Mouse (Mus musculus) ovary, adult 18-20 months (tissue): ENCODE measurements around the gene Clec2l.
"Not testable (repeated sequence)": the region's sequence is repeated elsewhere in the genome, so short reads cannot be mapped to it uniquely, and the experiment has no call there.

Source experiments
- DNase-seq: peaks from one replicate; pipeline ENCODE4 v3.0.0; 2022; ENCODE audit warnings: low spot score, mixed read lengths

Gene Clec2l

DNA sequence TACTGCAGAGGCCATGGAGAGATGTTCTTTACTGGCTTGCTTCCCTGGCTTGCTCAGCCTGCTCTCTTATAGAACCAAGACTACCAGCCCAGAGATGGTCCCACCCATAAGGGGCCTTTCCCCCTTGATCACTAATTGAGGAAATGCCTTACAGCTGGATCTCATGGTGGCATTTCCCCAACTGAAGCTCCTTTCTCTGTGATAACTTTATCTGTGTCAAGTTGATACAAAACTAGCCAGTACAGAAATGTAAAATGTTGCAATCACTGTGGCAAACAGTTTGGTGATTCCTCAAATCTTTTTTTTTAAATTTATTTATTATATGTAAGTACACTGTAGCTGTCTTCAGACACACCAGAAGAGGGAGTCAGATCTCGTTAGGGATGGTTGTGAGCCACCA is 7.6 kb downstream of the Clec2l start:
- DNase-seq = not testable (repeated sequence)

DNA sequence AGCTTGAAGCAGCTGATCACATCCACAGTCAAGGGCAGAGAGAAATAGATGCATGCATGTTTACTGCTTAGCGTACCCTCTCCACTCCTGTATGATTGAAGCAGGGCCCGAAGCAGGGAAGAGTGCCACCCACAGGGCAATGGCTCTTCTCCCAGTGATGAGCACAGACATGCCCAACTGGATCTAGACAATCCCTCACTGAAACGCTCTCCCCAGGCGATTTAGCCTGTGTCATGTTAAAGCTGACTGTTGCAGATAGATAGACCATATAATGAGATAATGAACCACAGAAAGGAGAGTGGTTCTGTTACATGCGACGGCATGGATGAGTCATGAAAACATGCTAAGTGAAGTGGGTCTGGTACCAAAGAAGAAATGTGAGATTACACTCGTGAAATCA is 8.4 kb downstream of the Clec2l start:
- no peak for DNase-seq

DNA sequence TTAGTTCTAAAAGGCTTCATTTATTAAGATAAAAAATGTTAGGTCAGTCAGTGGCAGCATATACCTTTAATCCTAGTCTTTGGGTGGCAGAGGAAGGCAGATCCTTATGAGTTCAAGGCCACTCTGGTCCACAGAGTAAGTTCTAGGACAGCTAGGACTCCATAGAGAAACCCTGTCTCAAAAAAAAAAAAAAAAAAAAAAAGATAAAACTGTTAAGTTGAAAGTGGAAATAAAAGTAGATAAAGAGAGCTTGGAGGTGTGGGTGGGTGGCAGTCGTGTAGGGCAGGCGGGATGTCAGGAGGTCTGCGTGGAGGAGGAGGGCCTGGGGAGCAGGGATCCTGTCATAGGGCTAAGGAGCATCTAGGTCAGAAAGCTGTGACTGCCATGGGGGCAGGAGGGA is 9.1 kb downstream of the Clec2l start:
- no peak for DNase-seq

DNA sequence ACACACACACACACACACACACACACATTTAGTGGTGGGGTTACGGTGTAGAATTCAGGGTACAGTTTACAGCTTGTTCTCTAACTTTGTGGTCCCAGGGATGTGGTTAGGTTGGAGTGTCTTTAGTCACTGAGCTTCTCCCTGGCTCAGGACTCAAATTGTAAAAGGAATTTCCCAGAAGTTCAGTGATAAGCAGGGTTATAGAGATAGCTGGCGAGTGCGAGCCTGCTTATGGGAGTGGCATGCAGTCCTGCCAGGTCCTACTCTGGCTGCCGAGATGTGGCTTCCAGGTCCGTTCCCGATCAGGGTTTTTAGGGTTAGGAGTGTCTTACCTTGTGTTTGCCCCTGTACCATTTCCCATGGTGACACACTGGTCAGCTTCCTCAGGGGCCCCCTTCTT is 13.3 kb downstream of the Clec2l start:
- no peak for DNase-seq

DNA sequence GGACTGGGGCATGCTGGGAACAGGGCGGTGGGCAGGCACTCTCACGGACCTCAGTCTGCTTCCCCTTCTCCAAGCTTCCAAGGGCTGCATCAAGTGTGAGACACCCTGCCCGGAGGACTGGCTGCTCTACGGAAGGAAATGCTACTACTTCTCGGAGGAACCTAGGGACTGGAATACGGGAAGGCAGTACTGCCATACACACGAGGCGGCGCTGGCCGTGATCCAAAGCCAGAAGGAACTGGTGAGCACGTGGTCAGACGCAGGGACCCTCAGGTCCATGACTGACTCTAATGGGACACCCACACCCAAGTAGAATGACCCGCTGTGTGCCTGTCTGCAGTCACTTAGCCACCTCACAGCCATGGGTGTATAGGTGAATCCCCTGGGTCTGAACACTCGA is 13.9 kb downstream of the Clec2l start:
- DNase-seq = no peak

DNA sequence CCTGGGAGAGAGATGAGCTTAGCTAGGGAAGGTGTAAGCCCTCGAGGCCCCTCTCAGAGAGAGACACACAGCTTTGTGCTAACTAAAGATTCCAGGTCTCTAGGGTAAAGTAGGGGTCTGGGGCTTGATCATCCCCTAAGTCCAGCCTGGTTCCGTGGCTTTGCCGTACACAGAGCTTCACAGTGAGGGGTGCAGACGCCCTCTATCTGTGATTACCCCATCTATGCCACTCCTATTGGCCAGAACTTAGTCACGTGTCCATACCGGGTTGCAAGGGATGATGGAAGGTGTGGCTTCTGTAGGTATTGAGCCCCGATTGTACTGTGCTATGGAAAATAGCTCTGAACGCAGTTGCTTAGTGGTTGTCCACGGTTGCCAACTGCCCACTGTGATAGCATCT is 14.8 kb downstream of the Clec2l start:
- DNase-seq = no peak

DNA sequence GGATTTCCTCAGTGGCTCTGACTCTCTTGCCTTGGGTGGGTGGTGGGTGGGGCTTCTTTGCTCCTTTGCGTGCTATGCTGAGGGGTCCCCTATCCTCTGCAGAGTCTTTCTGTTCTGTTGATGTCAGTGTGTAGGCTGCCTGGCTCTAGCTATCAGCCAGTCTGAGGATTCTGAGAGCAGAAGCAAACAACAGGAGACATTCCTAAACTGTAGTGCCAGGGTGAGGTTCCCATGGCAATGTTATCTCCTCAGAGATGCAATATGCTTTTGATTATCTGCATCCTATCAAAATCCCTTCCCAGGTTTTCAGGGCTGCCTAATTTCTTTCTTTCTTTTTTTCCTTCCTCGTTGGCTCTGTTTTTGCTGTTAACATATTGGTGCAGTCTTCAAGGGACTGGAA is 19.7 kb downstream of the Clec2l start:
- DNase-seq = no peak

DNA sequence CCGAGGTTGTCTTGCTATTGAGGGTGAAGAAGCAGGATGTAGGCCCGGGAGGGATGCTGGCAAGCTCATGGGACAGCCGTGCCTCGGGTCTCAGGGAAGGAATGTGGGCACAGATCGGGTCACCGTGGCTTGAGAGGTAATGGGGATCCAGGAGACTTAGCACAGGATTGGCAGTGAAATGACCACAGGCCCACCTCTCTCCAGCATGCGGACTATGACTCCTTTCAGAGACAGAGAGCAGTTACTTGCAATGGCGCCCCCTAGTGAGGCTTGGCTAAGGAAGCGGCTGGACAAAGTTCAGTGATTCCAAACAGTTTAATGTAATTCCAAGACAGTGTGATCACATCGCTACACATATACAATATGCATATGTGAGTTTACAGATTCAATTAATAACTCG is 24.3 kb downstream of the Clec2l start:
- DNase-seq = no peak

DNA sequence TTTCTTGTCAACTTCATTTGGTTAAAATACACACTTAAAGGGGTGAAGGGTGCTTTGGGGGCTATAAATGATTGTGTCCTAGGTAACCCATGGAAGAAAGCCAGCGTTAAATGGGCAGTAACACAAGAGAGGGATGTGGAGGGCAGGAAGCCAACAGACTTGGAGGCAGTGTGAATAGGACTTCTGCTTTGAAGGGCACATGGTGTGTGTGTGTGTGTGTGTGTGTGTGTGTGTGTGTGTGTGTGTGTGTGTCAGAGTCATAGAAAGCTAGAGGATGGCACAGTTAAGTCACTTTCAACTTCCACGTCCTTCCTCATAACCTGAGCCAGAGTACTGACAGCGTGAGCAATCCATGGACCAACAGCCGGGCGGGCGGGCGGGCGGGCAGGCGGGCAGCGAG is 26.0 kb downstream of the Clec2l start:
- DNase-seq = no peak

DNA sequence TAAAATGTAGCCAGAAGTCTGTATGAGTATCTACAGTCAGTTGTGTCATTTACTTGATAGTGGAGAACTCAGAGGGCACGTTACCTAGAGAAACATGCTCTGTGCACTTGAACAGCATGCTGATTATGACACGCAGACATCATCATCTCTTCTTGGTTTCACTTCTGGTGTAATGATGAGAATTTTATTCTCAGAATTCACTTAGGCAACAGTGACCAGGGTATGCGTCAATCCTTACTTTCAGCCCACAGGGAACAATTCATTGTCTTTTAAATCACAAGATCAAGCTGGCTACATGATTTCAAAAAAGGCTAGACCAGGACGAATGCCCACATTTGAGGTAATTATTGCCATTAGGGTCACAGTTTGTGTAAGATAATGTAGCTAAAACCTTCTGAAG is 27.7 kb downstream of the Clec2l start:
- DNase-seq = no peak

DNA sequence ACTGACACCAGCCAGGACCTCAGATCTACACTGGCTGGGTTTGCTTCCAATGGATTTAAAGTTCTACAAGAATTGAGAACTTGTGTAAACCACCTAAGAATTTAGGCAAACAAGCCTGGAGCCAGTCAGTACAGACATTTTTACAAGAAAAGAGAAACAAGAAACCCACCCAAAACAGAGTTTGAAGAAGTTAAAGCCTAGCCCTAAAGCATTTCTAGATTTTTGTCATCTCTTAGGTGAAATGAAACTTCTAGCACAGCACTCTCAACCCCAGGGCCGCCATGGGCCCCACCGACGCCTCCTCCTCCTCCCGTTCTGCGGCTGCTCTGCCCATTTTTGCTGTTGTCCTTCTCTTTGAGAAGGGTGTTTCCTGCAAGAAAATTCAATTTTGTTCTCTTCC is 28.2 kb downstream of the Clec2l start:
- no peak for DNase-seq

DNA sequence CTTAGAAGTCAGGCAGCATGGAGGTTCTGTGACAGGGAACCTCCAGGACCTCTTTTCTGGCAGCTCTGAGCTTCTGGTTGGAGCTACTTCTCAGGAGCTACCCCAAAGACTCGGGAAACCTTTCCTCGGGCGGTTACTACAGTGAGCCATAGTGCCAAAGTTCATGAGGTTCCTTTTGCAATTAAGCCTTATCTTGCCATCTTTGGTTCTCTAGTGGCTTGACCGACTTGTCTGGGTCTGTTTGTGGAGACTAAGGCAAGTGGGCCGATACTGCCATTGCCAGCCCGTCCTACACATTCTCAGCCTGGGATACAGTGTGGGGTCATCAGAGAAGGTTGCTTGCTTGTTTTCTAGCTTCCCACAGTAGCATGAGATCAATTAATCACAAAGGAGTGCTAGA is 29.7 kb downstream of the Clec2l start:
- DNase-seq = no peak

DNA sequence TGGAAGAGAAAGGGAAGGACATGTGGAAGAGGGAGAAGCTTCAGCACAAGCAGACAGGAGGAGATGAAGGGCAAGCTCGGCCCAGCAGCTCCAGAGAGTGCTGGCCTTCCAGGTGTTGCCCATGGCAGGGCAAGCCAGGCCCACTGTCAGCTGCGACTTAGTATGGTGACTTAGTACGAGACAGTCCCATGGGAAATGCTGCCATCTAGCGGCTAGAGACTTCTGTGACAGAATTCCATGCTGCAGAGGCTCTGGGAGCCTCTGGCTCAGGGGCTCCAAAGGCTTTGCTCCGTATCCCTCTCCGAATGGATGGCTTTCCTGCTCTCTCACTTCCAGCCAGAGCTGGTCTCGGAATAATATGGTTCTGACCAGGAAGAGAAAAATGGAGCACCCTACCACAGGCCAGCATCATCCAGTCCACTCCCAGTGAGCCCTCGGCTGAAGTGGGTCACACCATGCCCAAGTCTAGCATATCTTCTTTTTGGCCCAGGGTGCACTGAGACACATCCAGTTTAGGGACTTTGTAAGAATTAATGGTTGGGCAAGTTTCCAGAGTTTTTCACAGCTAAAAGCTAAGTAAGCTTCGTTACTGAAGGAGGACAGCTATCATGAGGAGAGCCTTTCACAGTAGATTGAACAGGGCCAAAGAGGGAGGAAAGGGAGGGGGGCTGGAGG is 32.6 kb downstream of the Clec2l start:
- peak; percentile 36 for DNase-seq

DNA sequence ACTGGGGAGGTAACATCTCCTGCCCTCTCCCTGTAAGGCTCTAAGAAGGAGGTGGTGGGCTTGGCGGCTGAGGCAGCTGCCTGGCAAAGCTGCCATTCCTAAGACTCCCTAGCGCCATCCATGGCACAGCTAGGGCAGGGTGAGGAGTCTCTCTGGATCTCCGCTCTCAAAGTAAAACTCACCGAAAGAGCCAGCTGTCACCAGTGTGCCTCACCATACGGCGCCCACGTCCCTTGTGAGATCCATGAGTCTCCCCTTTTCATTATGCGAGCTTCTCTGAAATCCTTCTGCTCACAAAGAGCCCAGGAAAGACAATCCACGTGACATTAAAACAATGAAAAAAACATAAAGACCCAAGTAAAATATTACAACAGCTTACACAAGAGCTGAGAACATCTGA is 33.7 kb downstream of the Clec2l start:
- DNase-seq = no peak

DNA sequence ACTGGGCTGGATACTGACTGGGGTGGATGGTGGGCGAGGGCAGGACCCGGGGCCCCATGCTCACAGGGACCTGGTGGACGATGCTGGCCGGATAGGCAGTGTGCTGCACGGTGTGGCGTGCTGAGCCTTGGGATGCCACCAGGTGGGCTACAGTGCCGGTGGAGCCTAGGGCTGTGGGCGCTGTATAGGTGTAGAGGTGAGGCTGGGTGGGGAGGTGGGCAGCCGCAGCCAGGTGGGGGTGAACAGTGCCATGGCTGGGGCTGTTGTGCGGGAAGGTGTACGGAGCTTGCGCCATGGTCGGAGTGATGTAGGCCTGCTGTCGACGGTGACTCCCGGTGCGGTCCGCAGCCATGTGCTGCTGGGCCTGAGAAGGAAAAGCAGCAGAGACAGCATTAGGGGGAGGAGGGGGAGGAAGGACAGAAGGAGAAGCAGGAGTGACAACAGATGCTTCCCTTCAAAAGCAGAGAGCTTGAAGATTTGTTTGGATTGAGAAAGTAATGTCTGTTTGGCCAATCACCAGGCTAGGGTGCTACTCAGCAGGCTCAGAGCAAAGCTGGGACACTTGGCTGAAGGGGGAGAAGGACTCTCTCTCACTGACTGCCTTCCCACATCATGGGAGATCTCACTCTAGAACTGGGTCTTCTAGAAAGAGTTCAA is 35.5 kb downstream of the Clec2l start:
- DNase-seq = no peak

DNA sequence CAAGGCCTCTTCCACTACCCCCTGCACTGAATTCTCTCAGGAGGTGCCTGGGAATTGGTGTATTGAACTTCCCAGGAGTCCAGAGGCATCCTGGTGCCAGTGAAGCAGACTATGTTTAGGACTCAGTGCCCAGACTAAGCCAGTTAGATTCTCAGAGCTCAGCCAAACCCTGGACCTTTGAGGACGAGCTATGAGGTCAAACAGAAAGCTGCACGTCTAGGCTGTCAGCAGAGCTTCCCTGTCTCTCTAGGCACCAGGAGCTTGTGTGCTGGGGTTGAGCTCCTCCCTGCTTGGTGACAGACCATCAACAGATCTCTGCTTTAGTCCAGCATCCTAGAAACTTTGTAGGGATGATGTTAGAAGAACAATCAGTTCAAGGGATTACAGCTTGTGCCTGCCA is 38.6 kb downstream of the Clec2l start:
- DNase-seq = no peak

DNA sequence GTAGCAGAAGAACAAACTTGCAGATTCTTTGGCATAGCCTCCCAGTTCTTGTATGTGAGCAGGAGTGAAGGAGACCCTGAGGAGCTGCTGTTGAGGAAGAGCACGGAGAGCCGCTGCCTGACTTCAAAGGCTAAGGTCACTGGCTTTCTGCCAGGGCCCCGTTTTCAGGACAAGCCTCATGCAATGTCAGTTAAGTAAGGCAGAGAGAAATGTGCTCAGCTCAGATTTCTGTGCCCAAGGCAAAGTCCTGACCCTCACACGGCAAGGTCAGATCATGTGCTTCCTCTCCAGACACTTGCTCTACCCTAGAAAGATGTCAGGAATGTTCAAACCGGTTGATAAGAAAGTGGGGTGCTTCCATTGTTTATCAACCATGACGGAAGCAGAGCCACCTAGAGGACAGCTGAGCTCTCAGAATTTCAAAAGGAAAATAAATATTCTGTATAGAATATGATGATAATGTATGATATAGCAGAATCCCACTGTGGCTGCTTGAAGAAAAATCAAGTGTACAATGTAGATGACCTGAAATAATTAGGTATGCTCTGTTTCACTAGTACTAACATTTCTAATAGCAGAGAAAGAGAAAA is 40.0 kb downstream of the Clec2l start:
- peak; percentile 19 for DNase-seq

DNA sequence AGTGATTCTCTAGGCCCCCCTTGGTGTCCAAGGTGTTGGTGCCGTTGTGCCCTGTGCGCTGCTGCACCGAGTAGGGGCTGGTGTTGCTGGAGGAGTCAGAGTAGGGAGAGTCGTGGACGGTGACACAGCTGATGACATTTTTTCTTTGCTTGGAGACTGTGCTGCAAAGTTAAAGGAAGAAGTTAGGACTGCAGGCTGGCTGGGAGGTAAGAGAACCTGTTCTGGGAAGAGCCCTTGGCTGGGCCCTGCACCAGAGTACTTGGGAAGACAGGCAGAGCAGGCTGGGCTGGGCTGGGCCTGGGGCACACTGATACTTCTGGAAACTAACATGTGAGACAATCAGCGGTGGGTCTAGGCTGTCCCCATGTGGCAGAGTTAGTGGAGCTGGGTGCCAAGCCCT is 40.7 kb downstream of the Clec2l start:
- DNase-seq = no peak

DNA sequence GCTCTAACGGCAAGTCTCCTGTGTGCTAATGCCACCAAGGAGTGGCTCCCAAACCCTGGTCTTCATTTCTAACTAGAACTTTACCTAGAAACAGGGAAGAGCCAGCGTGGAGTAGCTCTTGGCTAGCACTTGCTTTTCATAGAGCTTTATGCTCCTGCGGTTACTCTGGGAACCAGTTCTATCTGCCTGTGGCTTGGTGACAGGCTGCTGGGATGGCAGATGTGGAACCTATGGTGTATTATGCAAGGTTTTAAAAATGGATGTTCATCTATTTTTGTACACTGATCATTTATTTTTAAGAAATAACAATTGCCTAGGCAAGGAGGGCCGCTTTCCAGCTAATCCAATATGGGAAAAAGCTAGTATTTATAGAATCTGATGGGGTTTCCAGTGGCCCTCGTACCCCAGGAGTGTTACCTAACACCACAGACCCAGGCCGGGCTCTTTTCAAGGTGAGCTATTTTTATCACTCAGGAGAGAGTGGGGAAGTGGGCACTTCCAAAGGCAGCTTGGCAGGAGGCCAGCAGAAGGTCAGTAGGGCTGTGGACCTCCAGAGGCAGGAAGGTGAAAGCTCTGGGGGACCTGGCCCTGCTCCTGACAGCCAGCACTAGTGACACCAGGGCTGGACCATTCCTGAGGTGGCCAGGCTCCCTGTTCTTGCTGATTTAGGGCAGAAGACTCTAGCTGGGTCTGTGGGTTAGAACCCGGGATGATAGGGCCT is 41.6 kb downstream of the Clec2l start:
- DNase-seq = no peak

DNA sequence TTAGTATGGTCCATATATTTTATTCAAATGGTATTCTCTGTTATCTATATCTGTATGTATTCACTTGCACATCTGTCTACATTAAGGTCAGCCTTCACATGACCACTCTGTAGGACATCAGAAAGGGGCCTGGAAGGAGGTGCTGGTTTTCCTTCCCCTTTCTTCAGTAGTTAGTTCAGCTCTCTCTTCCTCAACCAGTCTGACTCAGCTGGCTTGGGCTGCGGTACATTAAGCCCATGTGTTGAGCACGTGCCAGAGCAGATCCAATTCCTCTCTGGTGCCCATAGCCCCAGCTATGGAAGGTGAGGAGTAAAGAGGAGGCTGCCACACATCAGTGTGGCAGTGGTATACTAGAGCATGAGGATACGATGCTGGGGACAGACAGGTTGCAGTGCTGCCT is 47.6 kb downstream of the Clec2l start:
- DNase-seq = no peak

DNA sequence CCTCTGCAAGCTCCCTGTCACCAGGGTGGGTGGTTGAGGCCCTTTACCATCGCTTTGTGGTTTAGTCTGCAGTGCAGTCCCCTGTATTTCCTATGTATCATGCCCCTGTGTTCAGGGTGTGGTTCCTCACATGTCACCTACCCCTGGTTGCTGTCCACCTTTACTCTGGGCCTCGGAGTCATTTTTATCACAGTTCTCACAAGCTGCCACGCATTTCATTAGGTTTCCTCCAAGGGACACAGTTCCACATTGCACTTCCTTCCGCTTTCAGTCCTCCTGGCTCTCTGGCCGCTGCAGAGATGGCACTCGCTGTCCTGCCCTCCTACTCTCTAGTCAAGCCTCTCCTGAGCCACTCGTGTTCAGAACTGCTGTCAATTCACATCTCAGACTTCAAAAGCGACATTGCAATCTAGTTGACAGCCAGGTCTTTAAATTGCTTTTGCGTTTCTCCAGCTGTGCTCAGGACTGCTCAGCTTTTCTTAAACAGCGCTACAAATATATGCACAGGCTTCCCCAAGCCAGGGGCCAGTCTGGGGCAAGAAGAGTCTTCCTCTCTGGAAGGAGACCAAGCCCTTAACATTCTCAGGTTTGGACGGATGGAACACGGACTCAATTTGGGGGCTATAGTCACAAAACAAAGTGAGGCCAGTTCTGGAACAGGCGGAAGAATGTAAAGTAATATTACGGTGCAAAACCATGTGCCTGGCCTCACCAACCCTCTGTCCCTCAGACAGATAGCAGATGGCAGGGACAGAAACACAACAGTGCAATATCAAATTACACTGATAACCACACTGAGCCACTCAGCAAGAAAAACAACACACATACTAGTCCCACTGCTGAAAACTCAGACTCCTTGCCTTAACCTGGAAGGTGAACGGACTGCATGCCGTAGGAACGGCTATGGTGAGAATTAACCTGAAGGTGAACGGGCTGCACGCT is 51.4 kb downstream of the Clec2l start:
- DNase-seq = no peak

DNA sequence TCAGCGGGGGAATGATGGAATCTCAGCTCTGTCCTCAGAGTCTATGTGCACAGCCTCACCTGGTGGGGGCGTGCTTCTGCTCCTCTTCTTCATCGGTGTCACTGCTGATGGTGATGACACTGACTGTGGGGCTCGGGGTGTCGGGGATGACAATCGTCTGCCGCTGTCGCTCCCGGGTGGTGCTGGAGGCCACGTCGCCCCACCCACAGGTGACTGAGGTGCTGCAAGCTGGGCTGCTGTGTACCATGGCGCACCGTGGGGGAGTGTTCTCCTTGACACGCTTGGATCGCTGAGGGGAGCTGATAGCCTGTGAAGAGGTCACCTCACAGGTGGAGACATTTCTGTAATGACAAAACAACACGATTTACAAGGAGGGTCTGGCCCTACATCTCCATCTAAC is 53.0 kb downstream of the Clec2l start:
- DNase-seq = no peak
